ENCODE assay signal across 17 mouse cellular contexts in the genomic region with DNA sequence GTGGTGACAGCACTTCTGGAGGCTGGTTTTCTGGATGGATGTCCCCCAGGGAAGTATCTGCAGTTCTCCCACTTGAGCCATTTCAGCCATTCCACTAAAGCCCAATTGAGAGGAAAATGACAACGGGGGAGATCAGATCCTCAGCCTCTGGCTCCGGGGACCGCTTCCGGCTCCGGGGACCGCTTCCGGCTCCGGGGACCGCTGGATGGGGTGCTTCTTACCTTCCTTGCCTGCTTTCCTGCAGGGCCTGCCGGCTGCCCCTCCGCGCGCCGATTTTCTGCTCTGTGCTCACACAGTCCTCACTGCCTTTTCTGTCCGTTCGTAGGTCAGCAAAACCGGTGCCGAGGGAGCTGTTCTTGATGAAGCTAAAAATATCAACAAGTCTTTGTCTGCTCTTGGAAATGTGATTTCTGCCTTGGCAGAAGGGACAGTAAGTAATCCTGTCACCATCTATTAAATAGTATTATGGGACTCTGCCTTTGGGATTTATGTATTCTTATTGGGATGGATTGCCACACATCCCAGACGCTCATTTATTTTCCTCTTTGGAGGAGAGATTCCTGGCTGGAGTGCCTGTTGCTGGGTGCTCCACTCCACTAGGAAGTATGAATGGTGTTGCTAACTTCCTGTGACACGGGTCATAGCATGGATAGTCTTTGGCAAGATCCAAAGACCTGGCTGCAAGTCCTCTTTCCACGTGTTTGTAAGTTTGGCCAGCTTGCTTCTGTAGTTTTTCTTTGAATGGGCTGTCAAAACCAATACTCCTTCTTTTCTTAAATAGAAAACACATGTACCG.
A peak's percentile ranks its signal among the peaks of the same experiment; 100 is the strongest.
DNase-seq lines count a peak whose midpoint lies in the region; ATAC-seq and TF ChIP-seq lines count a peak whose summit lies in the region.
"Had no signal": no experiment of that assay in that cellular context is flagged by ENCODE, and none has a peak within 500 bp of the region (broad histone marks: within the 10 kb centered on the region; RNA-seq: fewer than 3 reads in every experiment).

No protein-coding gene starts in this region.

- peaks cover 3% of the 10 kb centered on the region; the same call in 1 of the 2 replicates for H3K4me1 ChIP-seq in lung, embryonic 16.5 days (replicated peaks; ENCODE audit: control insufficient read depth, insufficient read depth, low read length)
- peaks cover 8% of the 10 kb centered on the region for H3K4me1 ChIP-seq in heart, embryonic 10.5 days
- no peaks in the 10 kb centered on the region for H3K4me1 ChIP-seq in liver, postnatal 0 days (ENCODE audit: insufficient read depth)
- H3K4me1 ChIP-seq: embryonic facial prominence, embryonic 12.5 days had no signal

- no peak overlapping the region for H3K9ac ChIP-seq in lung, embryonic 16.5 days (ENCODE audit: low read length)
- H3K9ac ChIP-seq in liver, postnatal 0 days (replicated peaks), result no peak overlapping the region
- H3K9ac ChIP-seq: embryonic facial prominence, embryonic 12.5 days; hindbrain, embryonic 15.5 days had no signal

- H3K27me3 ChIP-seq in lung, embryonic 16.5 days (ENCODE audit: control insufficient read depth, insufficient read depth, low read depth, low read length), result no peaks in the 10 kb centered on the region
- H3K27me3 ChIP-seq in heart, embryonic 10.5 days (ENCODE audit: insufficient read depth, poor library complexity, severe bottlenecking), result no peaks in the 10 kb centered on the region
- no peaks in the 10 kb centered on the region for H3K27me3 ChIP-seq in liver, postnatal 0 days (ENCODE audit: insufficient read depth, low read length)
- H3K27me3 ChIP-seq: embryonic facial prominence, embryonic 12.5 days; hindbrain, embryonic 15.5 days had no signal

- H3K9me3 ChIP-seq in lung, embryonic 16.5 days (ENCODE audit: control insufficient read depth, low read length), result no peaks in the 10 kb centered on the region
- H3K9me3 ChIP-seq in heart, embryonic 10.5 days, result no peaks in the 10 kb centered on the region
- H3K9me3 ChIP-seq in liver, postnatal 0 days (ENCODE audit: low read length), result no peaks in the 10 kb centered on the region
- H3K9me3 ChIP-seq: embryonic facial prominence, embryonic 12.5 days; forebrain, embryonic 10.5 days; hindbrain, embryonic 15.5 days had no signal

- TF ChIP-seq EP300 in liver, postnatal 0 days (IDR thresholded peaks at IDR 0.05; ENCODE audit: low read depth), result no peak

- no peak overlapping the region for H3K4me2 ChIP-seq in lung, embryonic 16.5 days (ENCODE audit: low read depth, low read length)
- no peak overlapping the region for H3K4me2 ChIP-seq in liver, postnatal 0 days (ENCODE audit: low read depth, low read length)
- H3K4me2 ChIP-seq: embryonic facial prominence, embryonic 12.5 days; hindbrain, embryonic 15.5 days had no signal

- H3K27ac ChIP-seq in lung, embryonic 16.5 days (ENCODE audit: low read length), result no peak overlapping the region
- peak overlapping the region; percentile 70; the same call in 1 of the 2 replicates for H3K27ac ChIP-seq in heart, embryonic 10.5 days
- no peak overlapping the region for H3K27ac ChIP-seq in liver, postnatal 0 days (ENCODE audit: low read depth)
- H3K27ac ChIP-seq: embryonic facial prominence, embryonic 12.5 days; forebrain, embryonic 10.5 days; hindbrain, embryonic 15.5 days; layer of hippocampus, adult 2 months; stomach, postnatal 0 days had no signal

- no peaks in the 10 kb centered on the region for H3K36me3 ChIP-seq in lung, embryonic 16.5 days (ENCODE audit: control insufficient read depth, insufficient read depth, low read length)
- no peaks in the 10 kb centered on the region for H3K36me3 ChIP-seq in heart, embryonic 10.5 days
- no peaks in the 10 kb centered on the region for H3K36me3 ChIP-seq in liver, postnatal 0 days (replicated peaks; ENCODE audit: insufficient read depth, low read length)

- ATAC-seq in lung, embryonic 16.5 days (ENCODE audit: low read depth), result peak; percentile 69
- no peak for ATAC-seq in liver, postnatal 0 days

- no peak overlapping the region for H3K4me3 ChIP-seq in lung, embryonic 16.5 days (ENCODE audit: low read length)
- H3K4me3 ChIP-seq in heart, embryonic 10.5 days, result peak overlapping the region; percentile 8; the same call in 1 of the 2 replicates
- no peak overlapping the region for H3K4me3 ChIP-seq in liver, postnatal 0 days (ENCODE audit: low read depth, low read length)
- H3K4me3 ChIP-seq: embryonic facial prominence, embryonic 12.5 days; forebrain, embryonic 10.5 days; hindbrain, embryonic 15.5 days; layer of hippocampus, adult 2 months had no signal

- TF ChIP-seq CTCF in liver, postnatal 0 days (IDR thresholded peaks at IDR 0.05; ENCODE audit: low read depth), result no peak

- DNase-seq in gastrocnemius, adult 18-20 months (ENCODE audit: low spot score), result peak; percentile 14
- DNase-seq in gastrocnemius, postnatal 25 days, result no peak
- DNase-seq in lung, postnatal 4 days, result no peak
- DNase-seq in heart, embryonic 10.5 days (ENCODE audit: low spot score), result peak; percentile 72
- DNase-seq in heart, postnatal 4 days, result peak; percentile 20
- no peak for DNase-seq in liver, postnatal 0 days
- DNase-seq in layer of hippocampus, postnatal 14 days (ENCODE audit: low spot score in 2 of 2), result no peak
- DNase-seq: adrenal gland, postnatal 14 days; kidney, adult 8-10 months; liver; spleen, adult 18-20 months had no signal

- WGBS in lung, embryonic 16.5 days, result 75% methylated on average over 22 of the region's 22 CpGs
- 82% methylated on average over 22 of the region's 22 CpGs for WGBS in heart, embryonic 10.5 days
- WGBS in liver, postnatal 0 days (ENCODE audit: insufficient replicate concordance), result 87% methylated on average over 22 of the region's 22 CpGs

Comparison
In these comparisons a context has a peak if more than half of its experiments do, and no peak if none do; other contexts are left out.
1. DNase-seq: peak in gastrocnemius, adult 18-20 months (single experiment), heart, embryonic 10.5 days (single experiment) and heart, postnatal 4 days (single experiment); none in gastrocnemius, postnatal 25 days (single experiment), lung, postnatal 4 days (0 of 2), liver, postnatal 0 days (single experiment) and layer of hippocampus, postnatal 14 days (0 of 2).